Mouse (Mus musculus): ENCODE results near the gene Uba7.

Uba7 gene

GRCm38 (mm10) chr9:107961881-107962280 lies 13.4 kb upstream of the Uba7 start:
- DNase-seq (ENCODE audit: low spot score in 2 of 2), result peak; percentile 72 to 80

GRCm38 (mm10) chr9:107962916-107963315 lies 12.4 kb upstream of the Uba7 start:
- no peak for DNase-seq (ENCODE audit: low spot score in 2 of 2)

DNA sequence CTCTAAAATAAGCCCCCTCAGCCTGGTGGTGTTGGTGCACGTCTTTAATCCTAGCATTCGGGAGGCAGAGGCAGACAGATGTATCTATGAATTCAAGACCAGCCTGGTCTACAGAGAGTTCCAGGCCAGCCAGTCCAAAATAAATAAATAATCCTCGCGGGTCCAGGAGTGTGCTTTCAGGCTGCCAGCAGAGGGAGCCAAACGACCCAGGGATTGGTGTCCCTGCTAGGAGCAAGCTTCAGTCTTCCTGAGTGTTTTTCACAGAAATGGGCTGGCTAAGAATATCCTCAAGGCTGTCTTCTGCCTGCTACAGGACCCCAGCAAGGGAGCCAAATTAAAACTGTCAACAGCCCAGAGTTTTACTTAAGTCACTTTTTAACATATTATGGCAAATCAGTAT lies 11.6 kb upstream of the Uba7 start:
- DNase-seq (ENCODE audit: low spot score in 2 of 2), result peak in 1 of 2 experiments; percentile 78

DNA sequence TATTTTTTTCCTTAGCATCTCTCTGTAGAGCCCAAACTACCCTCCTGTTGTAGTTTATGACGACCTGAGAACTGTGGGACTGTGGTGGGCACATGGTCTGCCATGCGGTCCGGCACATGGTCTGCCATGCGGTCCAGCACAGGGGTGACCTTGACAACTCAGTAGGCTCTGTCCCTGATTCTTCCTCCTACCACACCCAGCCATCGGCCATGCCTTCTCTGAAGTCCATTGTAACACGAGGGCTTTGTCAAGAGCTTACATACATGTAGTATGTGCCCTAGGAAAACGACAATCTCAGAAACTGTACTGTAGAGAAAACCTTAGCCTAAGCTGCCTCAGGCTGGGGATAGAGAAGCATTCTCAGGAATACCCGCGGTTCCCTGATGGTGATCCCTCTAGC lies 10.6 kb upstream of the Uba7 start:
- no peak for DNase-seq (ENCODE audit: low spot score in 2 of 2)

DNA sequence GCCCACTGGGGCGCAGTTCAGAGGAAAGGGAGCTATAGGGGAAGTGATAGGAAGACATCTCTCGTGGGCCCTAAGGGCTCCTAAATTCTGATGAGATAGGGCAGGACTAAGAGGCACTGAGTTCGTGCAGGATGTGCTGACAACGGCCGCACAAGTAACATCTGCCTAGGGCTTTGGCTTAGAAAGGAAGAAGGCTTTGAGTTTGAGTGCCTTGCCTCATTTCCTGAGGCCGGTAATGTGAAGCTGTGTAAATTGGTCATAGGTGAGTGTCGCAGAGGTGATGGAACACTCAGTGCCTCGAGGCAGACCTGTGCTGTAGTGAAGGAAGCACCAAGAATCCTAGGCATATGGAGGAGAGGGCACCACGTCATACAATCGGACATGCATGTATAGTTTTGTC lies 8.6 kb upstream of the Uba7 start:
- DNase-seq (ENCODE audit: low spot score in 2 of 2), result no peak

- DNase-seq (ENCODE audit: low spot score in 2 of 2), result no peak
Observed at GRCm38 (mm10) chr9:107967437-107967836, 7.9 kb upstream of the Uba7 start.

- no peak for DNase-seq (ENCODE audit: low spot score in 2 of 2)
Observed at GRCm38 (mm10) chr9:107968531-107968930, 6.8 kb upstream of the Uba7 start.

DNA sequence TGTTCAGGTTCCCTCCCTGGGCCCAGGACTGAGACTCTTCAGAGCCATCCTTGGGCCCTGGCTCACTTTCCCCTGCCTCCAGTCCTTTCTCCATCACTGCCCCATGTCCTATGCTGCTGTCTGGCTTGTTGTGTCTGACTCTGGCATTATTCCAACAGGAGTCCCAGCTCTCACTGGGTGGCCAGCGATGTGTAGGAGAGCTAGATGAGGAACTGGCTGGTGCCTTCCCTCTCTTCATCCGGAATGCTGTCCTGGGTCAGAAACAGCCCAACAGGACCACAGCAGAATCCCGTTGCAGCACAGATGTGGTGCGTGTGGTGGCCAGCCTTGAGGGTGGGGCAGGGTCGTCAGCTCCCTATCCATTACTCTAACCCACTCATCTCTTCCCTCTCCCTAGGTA lies 5.0 kb upstream of the Uba7 start:
- no peak for DNase-seq (ENCODE audit: low spot score in 2 of 2)

DNA sequence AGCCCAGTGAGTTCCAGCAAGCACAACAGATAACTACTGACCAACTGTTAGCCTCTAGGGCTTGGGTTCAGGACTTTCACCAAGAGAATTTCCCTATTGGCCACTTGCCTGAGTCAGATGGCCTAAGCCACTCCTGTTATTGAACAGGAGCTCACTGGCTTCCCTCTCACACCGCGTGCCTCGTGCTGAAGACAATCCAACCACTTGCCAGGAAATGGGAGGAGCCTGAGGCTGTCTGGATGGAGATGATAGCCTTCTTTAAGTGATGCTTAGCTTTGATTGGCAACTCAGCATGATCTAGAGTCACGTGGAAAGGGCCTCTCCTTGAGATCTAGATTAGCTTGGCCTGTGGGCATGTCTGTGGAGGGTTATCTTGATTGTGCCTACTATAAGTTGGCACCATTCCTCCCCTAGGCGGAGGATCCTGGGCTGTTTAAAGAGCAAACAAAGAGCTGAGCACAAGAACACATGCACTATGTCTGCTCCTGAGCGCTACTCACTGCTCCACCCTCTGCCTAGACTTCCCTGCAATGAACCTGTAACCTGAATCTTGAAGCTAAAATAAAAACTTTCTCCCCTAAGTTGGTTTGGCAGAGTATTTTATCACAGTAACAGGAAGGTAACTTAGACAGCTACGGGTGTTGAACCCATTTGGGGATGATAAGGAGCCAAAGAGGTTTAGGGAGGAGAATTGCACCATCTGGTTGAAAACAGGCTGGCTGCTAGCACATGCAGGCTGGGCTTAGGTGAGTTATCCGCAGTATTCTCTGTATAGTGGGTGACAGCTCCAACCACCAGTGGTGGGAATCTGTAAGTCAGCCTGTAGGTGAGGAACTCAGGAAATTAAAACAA lies 3.4 kb upstream of the Uba7 start:
- no peak for DNase-seq (ENCODE audit: low spot score in 2 of 2)

GRCm38 (mm10) chr9:107974491-107975171 lies 674 bp upstream of the Uba7 start:
- no peak for DNase-seq (ENCODE audit: low spot score in 2 of 2)

GRCm38 (mm10) chr9:107978815-107979214 lies 3.5 kb downstream of the Uba7 start:
- no peak for DNase-seq (ENCODE audit: low spot score in 2 of 2)

GRCm38 (mm10) chr9:107981684-107982605 lies 6.6 kb downstream of the Uba7 start:
- DNase-seq (ENCODE audit: low spot score in 2 of 2), result peak in 1 of 2 experiments; percentile 40

DNA sequence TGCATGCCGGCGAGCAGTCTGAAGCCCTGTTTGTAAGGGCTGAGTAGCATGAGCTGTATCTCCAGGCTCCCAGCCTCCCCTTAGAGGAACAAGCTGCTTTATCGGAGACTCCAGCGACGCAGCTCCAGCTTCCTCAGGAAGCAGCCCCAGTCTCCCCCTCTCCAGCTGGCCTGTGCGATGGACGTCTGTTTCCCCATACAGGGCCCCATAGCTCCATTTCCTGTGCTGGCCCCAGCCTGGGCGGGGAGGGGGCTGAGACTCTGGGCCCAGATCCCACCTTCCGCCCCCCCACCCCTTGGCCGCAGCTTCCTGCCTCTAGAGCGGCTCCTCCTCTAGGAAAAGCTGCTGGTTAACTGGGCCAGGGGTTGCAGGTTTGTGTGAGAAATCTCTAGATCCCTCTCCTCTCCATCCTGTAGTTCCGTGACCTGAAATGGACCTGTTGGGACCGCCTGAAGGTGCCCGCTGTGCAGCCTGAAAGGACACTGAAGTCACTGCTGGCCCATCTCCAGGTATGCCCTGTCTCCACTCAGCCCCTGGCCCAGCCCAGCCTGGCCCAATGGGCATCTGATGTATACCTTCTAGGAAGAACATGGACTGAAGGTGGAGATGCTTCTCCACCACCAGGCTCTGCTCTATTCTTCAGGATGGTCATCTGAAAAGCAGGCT lies 7.5 kb downstream of the Uba7 start, which contains the start of gene Gm20661:
Gene Gm20661, plus strand, starts transcription at position 378 of the 666 bp plus-strand sequence.
- no peak for DNase-seq (ENCODE audit: low spot score in 2 of 2)

- DNase-seq (ENCODE audit: low spot score in 2 of 2), result no peak
Observed at GRCm38 (mm10) chr9:107983421-107983890, 8.2 kb downstream of the Uba7 start.

DNA sequence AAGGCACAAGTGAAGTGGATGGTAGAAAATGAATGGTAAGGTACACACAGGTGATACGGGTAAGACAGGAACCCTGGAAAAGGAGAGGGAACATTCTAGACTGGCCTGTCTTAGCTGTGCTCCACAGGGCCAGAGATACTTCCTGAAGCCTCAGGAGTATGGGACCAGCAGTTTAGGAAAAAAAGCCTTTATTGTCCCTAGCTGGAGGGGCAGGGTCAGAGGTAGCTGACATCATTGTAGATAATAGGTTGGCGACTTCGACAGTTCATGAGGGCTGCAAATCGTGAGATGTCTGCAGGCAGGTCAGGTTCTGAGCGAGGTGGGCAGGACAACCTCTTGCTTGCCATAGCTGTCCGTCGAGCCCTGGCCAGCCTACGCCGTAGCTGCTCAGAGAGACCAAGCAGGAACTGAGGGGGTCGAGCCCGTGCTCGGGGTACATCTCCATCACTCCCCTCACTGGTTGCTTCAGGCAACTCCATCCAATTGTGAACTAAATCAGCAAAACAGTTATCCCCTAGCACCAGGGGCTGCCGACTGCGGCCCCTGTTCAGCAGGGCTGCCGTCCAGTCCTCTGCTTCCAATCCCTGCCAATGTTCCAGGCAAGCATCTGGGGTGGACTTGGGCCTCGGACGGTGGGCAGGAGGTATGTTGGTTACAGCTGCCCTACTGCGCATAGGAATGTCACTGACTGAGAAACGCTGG lies 8.9 kb downstream of the Uba7 start:
- no peak for DNase-seq (ENCODE audit: low spot score in 2 of 2)

- DNase-seq (ENCODE audit: low spot score in 2 of 2), result no peak
Observed at GRCm38 (mm10) chr9:107984754-107985055, 9.4 kb downstream of the Uba7 start.

GRCm38 (mm10) chr9:107985131-107986119 lies 10.1 kb downstream of the Uba7 start, which contains the start of gene Inka1:
Inka1 (minus strand) TSS chr9:107985879.
- DNase-seq (ENCODE audit: low spot score in 2 of 2), result peak; percentile 75 to 79

GRCm38 (mm10) chr9:107986376-107986775 lies 11.1 kb downstream of the Uba7 start:
- DNase-seq (ENCODE audit: low spot score in 2 of 2), result peak; percentile 70

- DNase-seq (ENCODE audit: low spot score in 2 of 2), result no peak
Observed at GRCm38 (mm10) chr9:107987950-107988349, 12.6 kb downstream of the Uba7 start.

Data from frontal cortex, postnatal 36 days (tissue).